Mouse (Mus musculus): ENCODE results near the gene Ip6k2.

Gene Ip6k2

GRCm38 (mm10) chr9:108782836-108783547 is 604 bp upstream of the Ip6k2 start:
- DNase-seq (ENCODE audit: low read depth, low spot score): no peak

GRCm38 (mm10) chr9:108785416-108785815 is 1.8 kb downstream of the Ip6k2 start:
- peak; percentile 30 for DNase-seq (ENCODE audit: low read depth, low spot score)

- no peak for DNase-seq (ENCODE audit: low read depth, low spot score)
Observed at GRCm38 (mm10) chr9:108786494-108786893, 2.9 kb downstream of the Ip6k2 start.

GRCm38 (mm10) chr9:108787080-108787479 is 3.5 kb downstream of the Ip6k2 start:
- no peak for DNase-seq (ENCODE audit: low read depth, low spot score)

- DNase-seq (ENCODE audit: low read depth, low spot score): no peak
Observed at GRCm38 (mm10) chr9:108788713-108789112, 5.1 kb downstream of the Ip6k2 start.

GRCm38 (mm10) chr9:108792307-108792706 is 8.7 kb downstream of the Ip6k2 start:
- DNase-seq (ENCODE audit: low read depth, low spot score): no peak

- DNase-seq (ENCODE audit: low read depth, low spot score): peak; percentile 69
Observed at GRCm38 (mm10) chr9:108792730-108793129, 9.1 kb downstream of the Ip6k2 start.

- DNase-seq (ENCODE audit: low read depth, low spot score): no peak
Observed at GRCm38 (mm10) chr9:108795281-108795680, 11.7 kb downstream of the Ip6k2 start.

GRCm38 (mm10) chr9:108795762-108796161 is 12.2 kb downstream of the Ip6k2 start:
- no peak for DNase-seq (ENCODE audit: low read depth, low spot score)

- DNase-seq (ENCODE audit: low read depth, low spot score): no peak
Observed at GRCm38 (mm10) chr9:108796351-108796981, 12.9 kb downstream of the Ip6k2 start.

- DNase-seq (ENCODE audit: low read depth, low spot score): no peak
Observed at GRCm38 (mm10) chr9:108797477-108797876, 13.9 kb downstream of the Ip6k2 start.

GRCm38 (mm10) chr9:108798508-108799075 is 15.0 kb downstream of the Ip6k2 start:
- DNase-seq (ENCODE audit: low read depth, low spot score): no peak

- no peak for DNase-seq (ENCODE audit: low read depth, low spot score)
Observed at GRCm38 (mm10) chr9:108799564-108799963, 16.0 kb downstream of the Ip6k2 start.

GRCm38 (mm10) chr9:108805768-108806167 is 22.2 kb downstream of the Ip6k2 start:
- no peak for DNase-seq (ENCODE audit: low read depth, low spot score)

- DNase-seq (ENCODE audit: low read depth, low spot score): no peak
Observed at GRCm38 (mm10) chr9:108806379-108806778, 22.8 kb downstream of the Ip6k2 start.

GRCm38 (mm10) chr9:108806831-108807230 is 23.2 kb downstream of the Ip6k2 start:
- DNase-seq (ENCODE audit: low read depth, low spot score): no peak

GRCm38 (mm10) chr9:108807674-108808073 is 24.1 kb downstream of the Ip6k2 start:
- DNase-seq (ENCODE audit: low read depth, low spot score): peak; percentile 17

- DNase-seq (ENCODE audit: low read depth, low spot score): peak; percentile 94
Observed at GRCm38 (mm10) chr9:108808163-108808665, 24.6 kb downstream of the Ip6k2 start, which contains the start of gene Nckipsd. Nckipsd (plus strand) TSS chr9:108808368.

GRCm38 (mm10) chr9:108809188-108809587 is 25.6 kb downstream of the Ip6k2 start:
- DNase-seq (ENCODE audit: low read depth, low spot score): no peak

- DNase-seq (ENCODE audit: low read depth, low spot score): no peak
Observed at GRCm38 (mm10) chr9:108809723-108810122, 26.1 kb downstream of the Ip6k2 start.

GRCm38 (mm10) chr9:108810516-108810915 is 26.9 kb downstream of the Ip6k2 start:
- DNase-seq (ENCODE audit: low read depth, low spot score): no peak

GRCm38 (mm10) chr9:108815557-108815956 is 32.0 kb downstream of the Ip6k2 start:
- no peak for DNase-seq (ENCODE audit: low read depth, low spot score)

- peak; percentile 48 for DNase-seq (ENCODE audit: low read depth, low spot score)
Observed at GRCm38 (mm10) chr9:108819495-108819894, 35.9 kb downstream of the Ip6k2 start.

Data from CD4-positive helper T cell, adult 2 months (primary cell).